Mouse (Mus musculus): ENCODE results near the gene Grid2. TPM values are rescaled to one million over a fixed set of nuclear protein-coding genes. Genes with fewer than 3 reads are reported as not detected.

Grid2 gene
- polyA plus RNA-seq, 1 experiment from 2014 or later = 2.1 TPM

DNA sequence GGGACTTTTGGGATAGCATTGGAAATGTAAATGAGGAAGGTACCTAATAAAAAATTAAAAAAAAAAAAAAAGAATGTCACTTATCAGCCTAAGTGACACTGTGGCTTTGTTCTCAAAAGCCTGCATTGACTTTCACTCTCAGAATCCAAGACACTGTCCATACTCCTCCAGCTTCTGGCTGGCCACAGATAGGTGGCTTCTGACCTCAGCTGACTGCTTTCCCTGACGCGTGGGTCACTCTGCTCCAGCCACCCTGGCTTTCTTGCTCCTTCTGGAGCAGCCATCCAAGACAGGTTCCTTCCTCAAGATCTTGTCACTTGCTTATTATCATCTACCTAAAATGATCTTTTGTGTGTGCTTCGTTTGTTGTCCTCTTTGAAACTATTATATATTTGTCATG lies 1298.0 kb downstream of the Grid2 start:
- no peak overlapping the region for H3K27ac ChIP-seq (replicated peaks)
- no peak overlapping the region for H3K9ac ChIP-seq
- no peaks in the 10 kb centered on the region for H3K9me3 ChIP-seq (replicated peaks)
- H3K4me3 ChIP-seq (replicated peaks) = no peak overlapping the region
- 82% methylated on average over 3 of the region's 3 CpGs for WGBS
- no peak for ATAC-seq (ENCODE audit: insufficient number of reproducible peaks, low FRiP score, low TSS enrichment, low read depth)
- no peak overlapping the region for H3K4me2 ChIP-seq (replicated peaks)
- no peaks in the 10 kb centered on the region for H3K36me3 ChIP-seq
- no peaks in the 10 kb centered on the region for H3K4me1 ChIP-seq
- H3K27me3 ChIP-seq = no peaks in the 10 kb centered on the region

GRCm38 (mm10) chr6:64555220-64555619 lies 1299.5 kb downstream of the Grid2 start:
- WGBS = 68% methylated on average over 4 of the region's 4 CpGs
- Histone ChIP-seq H3K4me1 (no peaks in the 10 kb centered on the region), H3K36me3 (no peaks in the 10 kb centered on the region), H3K4me2 (replicated peaks) (no peak overlapping the region), H3K27me3 (no peaks in the 10 kb centered on the region), H3K9me3 (replicated peaks) (no peaks in the 10 kb centered on the region), H3K4me3 (replicated peaks) (no peak overlapping the region), H3K9ac (no peak overlapping the region), H3K27ac (replicated peaks) (no peak overlapping the region)
- ATAC-seq (ENCODE audit: insufficient number of reproducible peaks, low FRiP score, low TSS enrichment, low read depth) = no peak

DNA sequence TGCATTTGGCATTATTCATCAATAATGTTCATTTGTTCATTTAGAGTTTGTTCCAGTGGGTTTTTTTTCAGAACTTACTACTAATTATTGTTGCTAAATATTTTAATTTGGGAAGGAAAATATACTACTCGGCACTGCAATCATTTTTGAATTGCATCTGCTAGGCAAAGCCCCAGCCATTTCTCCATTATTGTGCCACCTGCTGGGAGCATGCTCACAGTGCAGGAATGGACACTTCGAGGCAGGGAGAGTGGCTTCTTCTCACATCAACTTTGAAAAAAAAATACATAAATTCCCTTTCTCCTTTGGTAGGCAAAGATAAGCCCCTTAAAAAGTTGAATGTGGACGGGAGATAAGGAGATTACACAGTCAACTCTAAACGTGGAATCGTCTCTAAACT lies 1312.9 kb downstream of the Grid2 start:
- no peaks in the 10 kb centered on the region for H3K36me3 ChIP-seq
- H3K4me3 ChIP-seq (replicated peaks) = no peak overlapping the region
- no peaks in the 10 kb centered on the region for H3K9me3 ChIP-seq (replicated peaks)
- no peaks in the 10 kb centered on the region for H3K27me3 ChIP-seq
- 64% methylated on average over 5 of the region's 5 CpGs for WGBS
- H3K4me1 ChIP-seq = no peaks in the 10 kb centered on the region
- H3K9ac ChIP-seq = no peak overlapping the region
- no peak overlapping the region for H3K4me2 ChIP-seq (replicated peaks)
- no peak overlapping the region for H3K27ac ChIP-seq (replicated peaks)
- ATAC-seq (ENCODE audit: insufficient number of reproducible peaks, low FRiP score, low TSS enrichment, low read depth) = no peak

DNA sequence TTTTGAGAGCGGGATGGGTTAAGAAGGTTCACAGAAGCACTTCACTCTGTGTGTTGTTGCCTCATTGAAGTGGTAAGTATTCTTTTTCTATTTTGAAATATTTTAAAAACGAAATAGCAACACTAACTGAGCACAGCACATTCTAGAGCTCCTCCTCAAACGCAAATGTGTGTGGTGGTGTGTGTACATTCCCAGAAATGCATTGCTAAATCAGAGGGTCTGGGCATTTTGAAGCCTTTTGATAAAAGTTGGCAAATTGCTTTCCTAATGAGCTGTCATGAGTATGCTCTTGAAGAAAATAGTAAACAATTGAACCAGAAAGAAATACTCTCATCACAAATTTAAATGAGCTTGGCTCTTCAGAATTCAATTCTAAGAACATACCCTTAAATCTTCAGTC lies 1325.7 kb downstream of the Grid2 start:
- no peak overlapping the region for H3K4me3 ChIP-seq (replicated peaks)
- no peak overlapping the region for H3K27ac ChIP-seq (replicated peaks)
- 72% methylated on average over 3 of the region's 3 CpGs for WGBS
- no peak overlapping the region for H3K9ac ChIP-seq
- H3K9me3 ChIP-seq (replicated peaks) = no peaks in the 10 kb centered on the region
- ATAC-seq (ENCODE audit: insufficient number of reproducible peaks, low FRiP score, low TSS enrichment, low read depth) = no peak
- H3K4me1 ChIP-seq = no peaks in the 10 kb centered on the region
- H3K36me3 ChIP-seq = no peaks in the 10 kb centered on the region
- H3K4me2 ChIP-seq (replicated peaks) = no peak overlapping the region
- H3K27me3 ChIP-seq = no peaks in the 10 kb centered on the region

- Histone ChIP-seq H3K4me2 (replicated peaks) (no peak overlapping the region), H3K4me3 (replicated peaks) (no peak overlapping the region), H3K4me1 (no peaks in the 10 kb centered on the region), H3K36me3 (no peaks in the 10 kb centered on the region), H3K27ac (replicated peaks) (no peak overlapping the region), H3K9me3 (replicated peaks) (no peaks in the 10 kb centered on the region), H3K9ac (no peak overlapping the region), H3K27me3 (no peaks in the 10 kb centered on the region)
- no peak for ATAC-seq (ENCODE audit: insufficient number of reproducible peaks, low FRiP score, low TSS enrichment, low read depth)
- 76% methylated on average over 7 of the region's 7 CpGs for WGBS
These were observed 1333.0 kb downstream of the Grid2 start for GRCm38 (mm10) chr6:64588487-64589205.

DNA sequence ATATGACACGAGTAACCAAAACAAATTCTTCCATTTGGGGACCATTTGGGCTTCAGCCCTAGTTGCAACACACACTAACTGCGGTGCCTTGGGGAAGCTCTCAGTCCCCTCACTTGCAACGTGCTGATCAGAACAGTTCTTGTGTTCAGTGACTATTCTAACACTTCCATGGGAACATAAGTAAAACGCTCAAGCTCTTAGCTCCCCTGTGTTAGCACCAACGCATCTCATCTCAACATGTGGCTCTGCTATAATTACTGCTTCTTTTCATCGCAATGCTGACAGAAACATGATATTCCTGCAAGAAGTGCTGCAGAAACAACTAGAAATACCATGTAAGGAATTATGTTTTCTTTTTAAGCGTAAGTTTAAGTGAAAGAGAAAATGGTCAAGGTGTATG lies 1340.6 kb downstream of the Grid2 start:
- Histone ChIP-seq H3K9ac (no peak overlapping the region), H3K4me2 (replicated peaks) (no peak overlapping the region), H3K9me3 (replicated peaks) (no peaks in the 10 kb centered on the region), H3K4me1 (no peaks in the 10 kb centered on the region), H3K36me3 (no peaks in the 10 kb centered on the region), H3K27ac (replicated peaks) (no peak overlapping the region), H3K4me3 (replicated peaks) (no peak overlapping the region), H3K27me3 (no peaks in the 10 kb centered on the region)
- WGBS = 43% methylated on average over 7 of the region's 7 CpGs
- ATAC-seq (ENCODE audit: insufficient number of reproducible peaks, low FRiP score, low TSS enrichment, low read depth) = no peak

DNA sequence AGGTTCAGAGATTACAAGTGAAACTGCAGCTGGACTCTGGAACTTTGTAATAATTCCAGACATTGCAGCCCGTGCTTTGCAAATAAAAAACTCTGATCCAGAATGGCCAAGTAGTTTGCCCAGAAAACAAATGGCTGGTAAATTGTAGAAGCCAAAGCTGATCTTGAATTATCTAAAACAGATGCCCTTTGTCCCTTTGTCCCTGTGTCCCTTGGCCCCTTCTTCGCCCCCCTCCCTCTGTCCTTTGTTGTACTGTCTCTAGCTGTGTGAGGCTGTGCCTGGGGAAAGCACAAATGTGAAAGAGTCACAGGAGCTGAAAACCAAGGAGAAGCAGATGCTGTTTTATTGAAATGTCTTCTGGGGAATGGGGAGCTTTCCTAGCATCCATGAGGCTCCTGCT lies 1341.2 kb downstream of the Grid2 start:
- WGBS = 53% methylated on average over 2 of the region's 2 CpGs
- H3K9ac ChIP-seq = no peak overlapping the region
- H3K4me2 ChIP-seq (replicated peaks) = no peak overlapping the region

DNA sequence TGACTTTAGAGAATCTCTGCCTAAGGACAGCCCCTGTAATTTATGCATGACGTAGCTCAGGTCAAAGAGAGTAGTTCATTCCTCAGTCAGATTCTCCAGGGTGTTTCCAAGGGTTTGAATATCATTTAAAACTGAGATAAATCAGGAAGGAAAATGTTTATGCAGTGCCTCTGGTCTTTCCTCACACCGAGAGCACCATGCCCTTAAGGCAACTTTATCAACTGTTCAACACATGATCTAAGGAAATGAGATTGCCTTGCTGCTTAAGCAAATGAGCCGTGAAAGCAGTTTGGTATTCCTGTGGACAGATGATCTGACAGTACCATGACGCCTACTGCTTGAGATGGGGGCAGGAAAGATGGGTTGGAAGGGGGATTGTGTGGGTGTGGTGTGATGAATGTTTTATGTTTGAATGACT lies 1342.5 kb downstream of the Grid2 start:
- ATAC-seq (ENCODE audit: insufficient number of reproducible peaks, low FRiP score, low TSS enrichment, low read depth) = no peak
- no peak overlapping the region for H3K4me3 ChIP-seq (replicated peaks)
- no peaks in the 10 kb centered on the region for H3K9me3 ChIP-seq (replicated peaks)
- no peak overlapping the region for H3K27ac ChIP-seq (replicated peaks)
- no peaks in the 10 kb centered on the region for H3K27me3 ChIP-seq
- no peaks in the 10 kb centered on the region for H3K4me1 ChIP-seq
- H3K4me2 ChIP-seq (replicated peaks) = no peak overlapping the region
- WGBS = 15% methylated on average over 4 of the region's 4 CpGs
- no peak overlapping the region for H3K9ac ChIP-seq
- H3K36me3 ChIP-seq = no peaks in the 10 kb centered on the region

More for the DNA sequence above, 1341.2 kb downstream of the Grid2 start:
- no peaks in the 10 kb centered on the region for H3K36me3 ChIP-seq
- no peaks in the 10 kb centered on the region for H3K9me3 ChIP-seq (replicated peaks)
- no peak overlapping the region for H3K4me3 ChIP-seq (replicated peaks)
- no peak for ATAC-seq (ENCODE audit: insufficient number of reproducible peaks, low FRiP score, low TSS enrichment, low read depth)
- H3K27ac ChIP-seq (replicated peaks) = no peak overlapping the region
- no peaks in the 10 kb centered on the region for H3K27me3 ChIP-seq
- H3K4me1 ChIP-seq = no peaks in the 10 kb centered on the region

- no peak overlapping the region for H3K4me2 ChIP-seq (replicated peaks)
- no peaks in the 10 kb centered on the region for H3K36me3 ChIP-seq
- 73% methylated on average over 3 of the region's 3 CpGs for WGBS
- no peaks in the 10 kb centered on the region for H3K9me3 ChIP-seq (replicated peaks)
- no peaks in the 10 kb centered on the region for H3K4me1 ChIP-seq
- H3K27ac ChIP-seq (replicated peaks) = no peak overlapping the region
- H3K4me3 ChIP-seq (replicated peaks) = no peak overlapping the region
- ATAC-seq (ENCODE audit: insufficient number of reproducible peaks, low FRiP score, low TSS enrichment, low read depth) = no peak
- H3K9ac ChIP-seq = no peak overlapping the region
- no peaks in the 10 kb centered on the region for H3K27me3 ChIP-seq
These were observed 1350.1 kb downstream of the Grid2 start for GRCm38 (mm10) chr6:64605753-64606152.

DNA sequence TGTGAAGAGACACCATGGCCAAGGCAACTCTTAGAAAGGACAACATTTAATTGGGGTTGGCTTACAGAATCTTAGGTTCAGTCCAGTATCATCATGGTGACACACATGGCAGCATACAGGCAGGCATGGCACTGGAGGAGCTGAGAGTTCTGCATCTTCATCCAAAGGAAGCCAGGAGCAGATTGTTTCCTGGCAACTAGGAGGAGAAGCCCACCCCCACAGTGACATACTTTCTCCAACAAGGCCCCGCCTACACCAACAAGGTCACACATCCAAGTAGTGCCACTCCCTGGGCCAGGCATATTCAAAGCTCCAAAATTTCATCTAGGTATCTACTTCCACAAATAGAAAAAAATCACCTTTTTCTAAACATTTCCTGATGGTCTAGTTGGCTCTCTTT lies 1351.4 kb downstream of the Grid2 start:
- Histone ChIP-seq H3K4me1 (no peaks in the 10 kb centered on the region), H3K4me2 (replicated peaks) (no peak overlapping the region)
- WGBS = 93% methylated on average over 1 of the region's 1 CpGs

GRCm38 (mm10) chr6:64607942-64608341 lies 1352.3 kb downstream of the Grid2 start:
- no peaks in the 10 kb centered on the region for H3K27me3 ChIP-seq
- H3K4me3 ChIP-seq (replicated peaks) = no peak overlapping the region
- no peaks in the 10 kb centered on the region for H3K36me3 ChIP-seq
- ATAC-seq (ENCODE audit: insufficient number of reproducible peaks, low FRiP score, low TSS enrichment, low read depth) = no peak
- no peaks in the 10 kb centered on the region for H3K9me3 ChIP-seq (replicated peaks)
- no peak overlapping the region for H3K9ac ChIP-seq
- H3K4me2 ChIP-seq (replicated peaks) = no peak overlapping the region
- H3K4me1 ChIP-seq = no peaks in the 10 kb centered on the region
- 12% methylated on average over 1 of the region's 1 CpGs for WGBS
- H3K27ac ChIP-seq (replicated peaks) = no peak overlapping the region

More for the DNA sequence above, 1351.4 kb downstream of the Grid2 start:
- Histone ChIP-seq H3K9me3 (replicated peaks) (no peaks in the 10 kb centered on the region), H3K27me3 (no peaks in the 10 kb centered on the region), H3K9ac (no peak overlapping the region), H3K27ac (replicated peaks) (no peak overlapping the region), H3K4me3 (replicated peaks) (no peak overlapping the region), H3K36me3 (no peaks in the 10 kb centered on the region)
- ATAC-seq (ENCODE audit: insufficient number of reproducible peaks, low FRiP score, low TSS enrichment, low read depth) = no peak

GRCm38 (mm10) chr6:64616843-64617242 lies 1361.2 kb downstream of the Grid2 start:
- H3K4me3 ChIP-seq (replicated peaks) = no peak overlapping the region
- no peaks in the 10 kb centered on the region for H3K9me3 ChIP-seq (replicated peaks)
- H3K9ac ChIP-seq = no peak overlapping the region
- no peaks in the 10 kb centered on the region for H3K4me1 ChIP-seq
- H3K36me3 ChIP-seq = no peaks in the 10 kb centered on the region
- no peak overlapping the region for H3K27ac ChIP-seq (replicated peaks)
- 40% methylated on average over 4 of the region's 4 CpGs for WGBS
- no peaks in the 10 kb centered on the region for H3K27me3 ChIP-seq
- ATAC-seq (ENCODE audit: insufficient number of reproducible peaks, low FRiP score, low TSS enrichment, low read depth) = no peak
- no peak overlapping the region for H3K4me2 ChIP-seq (replicated peaks)
